Mouse (Mus musculus) embryonic facial prominence, embryonic 14.5 days (tissue): ENCODE data around the gene Ntpcr. TPM values are rescaled to one million over a fixed set of nuclear protein-coding genes. Genes with fewer than 3 reads are reported as not detected.

ENCODE experiments used
- ATAC-seq: fragments of 200-750 bp; cut with Nextera tagmentation; 2 replicates; pipeline ENCODE4 v1.8.0; 2017; ENCODE audit warnings: low read depth, moderate number of reproducible peaks, moderate TSS enrichment
- DNase-seq: peaks from one replicate; pipeline ENCODE4 v3.0.0-alpha.2; 2015; ENCODE audit warnings: low spot score
- H3K27ac ChIP-seq: fragments of 300-500 bp; sonication (generic); replicated peaks from 2 replicates; pipeline ENCODE4 v1.5.1; 2014; ENCODE audit warnings: low read depth, mild to moderate bottlenecking, low read length, moderate library complexity
- H3K27me3 ChIP-seq: fragments of 300-500 bp; sonication (generic); replicated peaks from 2 replicates; pipeline ENCODE4 v1.6.1; 2014; ENCODE audit warnings: low read length; ENCODE audit not compliant: control insufficient read depth, insufficient read depth
- H3K36me3 ChIP-seq: fragments of 300-500 bp; sonication (generic); 2 replicates; pipeline ENCODE4 v1.6.1; 2014; ENCODE audit warnings: low read length, mixed read lengths; ENCODE audit not compliant: control insufficient read depth, insufficient read depth
- H3K4me1 ChIP-seq: fragments of 300-500 bp; sonication (generic); 2 replicates; pipeline ENCODE4 v1.6.1; 2014; ENCODE audit warnings: antibody characterized with exemption, low read length; ENCODE audit not compliant: control insufficient read depth, insufficient read depth
- H3K4me2 ChIP-seq: fragments of 300-500 bp; sonication (generic); 2 replicates; pipeline ENCODE4 v1.6.1; 2014; ENCODE audit warnings: low read depth, mild to moderate bottlenecking, low read length, moderate library complexity, mixed read lengths
- H3K4me3 ChIP-seq: fragments of 300-500 bp; sonication (generic); 2 replicates; pipeline ENCODE4 v1.5.1; 2014; ENCODE audit warnings: low read depth, mild to moderate bottlenecking, low read length
- H3K9ac ChIP-seq: fragments of 300-500 bp; sonication (generic); 2 replicates; pipeline ENCODE4 v1.6.1; 2014; ENCODE audit warnings: low read depth, mild to moderate bottlenecking, low read length, moderate library complexity, mixed read lengths
- H3K9me3 ChIP-seq: fragments of 300-500 bp; sonication (generic); 2 replicates; pipeline ENCODE4 v1.6.1; 2016; ENCODE audit warnings: low read length; ENCODE audit not compliant: control insufficient read depth
- WGBS: fragments of 180-500 bp; shearing (Covaris S2); extraction: QIAGEN DNeasy Blood & Tissue Kit; methylation state at CpG from one replicate; pipeline ENCODE4 v1.1.7; 2014; 5-methylcytosine and 5-hydroxymethylcytosine counted together
- polyA plus RNA-seq: library from polyadenylated mRNA; unstranded; fragments of >200 nt; fragmentation: Nextera tagmentation; extraction: Ambion mirVana; gene quantifications from 2 replicates; pipeline ENCODE4 v1.2.1, GENCODE M21; 2014

Gene Ntpcr
- polyA plus RNA-seq, 1 experiment from 2014 or later: 39.5 TPM

DNA sequence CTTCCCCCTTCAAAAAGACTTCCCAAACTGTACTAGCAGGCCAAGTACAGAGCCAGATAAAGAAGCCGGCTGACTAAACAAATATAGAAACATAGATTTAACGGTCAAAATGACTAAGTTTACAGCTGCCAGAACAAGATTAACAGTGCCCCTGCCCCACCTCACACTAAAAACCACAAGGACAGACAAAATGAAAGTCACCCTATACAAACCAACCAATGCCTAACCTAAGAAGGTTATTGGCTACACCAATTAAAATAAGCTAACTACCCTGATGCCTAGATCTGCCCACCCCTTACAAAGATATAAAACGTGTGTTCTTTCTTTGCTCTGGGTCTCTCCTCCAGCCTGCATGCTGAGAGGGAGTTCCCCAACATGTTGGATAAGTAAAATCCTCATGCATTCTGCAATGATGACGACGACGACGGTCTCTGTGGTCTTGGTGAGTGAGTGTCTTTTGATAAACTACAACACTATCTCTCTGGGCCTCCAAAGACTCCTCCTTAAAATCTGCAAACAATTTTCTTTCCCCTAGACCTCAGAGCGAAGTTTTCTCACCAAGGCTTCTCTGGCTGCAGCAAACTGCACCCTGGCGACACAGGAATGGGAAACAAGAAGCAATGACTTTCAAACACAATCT lies 63.2 kb downstream of the Ntpcr start:
- no peak for DNase-seq
- H3K27ac ChIP-seq: no peak overlapping the region
- no peak for ATAC-seq
- H3K27me3 ChIP-seq: no peaks in the 10 kb centered on the region
- no peaks in the 10 kb centered on the region for H3K9me3 ChIP-seq
- H3K9ac ChIP-seq: no peak overlapping the region
- H3K36me3 ChIP-seq: no peaks in the 10 kb centered on the region
- no peak overlapping the region for H3K4me3 ChIP-seq
- no peak overlapping the region for H3K4me2 ChIP-seq
- WGBS: 63% methylated on average over 9 of the region's 9 CpGs
- H3K4me1 ChIP-seq: no peaks in the 10 kb centered on the region

DNA sequence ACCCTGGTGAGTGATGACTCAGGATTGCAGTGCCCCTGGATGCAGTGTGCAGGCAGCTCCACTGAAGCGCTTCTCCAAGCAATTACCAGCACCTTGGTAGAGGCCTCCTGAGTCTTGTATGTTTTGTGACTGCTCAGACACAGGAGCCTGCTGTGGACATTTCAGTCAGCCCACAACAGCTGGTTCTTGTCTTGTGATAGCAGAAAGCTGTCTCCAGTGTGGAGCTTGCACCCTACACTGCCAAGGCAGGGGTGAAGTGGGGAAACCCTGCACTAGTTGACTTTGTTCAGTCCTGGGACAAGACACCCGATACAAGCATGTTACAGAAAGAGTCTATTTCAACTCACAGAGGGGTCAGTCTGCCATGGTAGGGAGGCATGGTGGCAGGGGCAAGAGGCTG lies 65.6 kb downstream of the Ntpcr start:
- Histone ChIP-seq H3K9me3 (no peaks in the 10 kb centered on the region), H3K27ac (no peak overlapping the region), H3K9ac (no peak overlapping the region), H3K4me2 (no peak overlapping the region), H3K36me3 (no peaks in the 10 kb centered on the region), H3K27me3 (no peaks in the 10 kb centered on the region), H3K4me1 (no peaks in the 10 kb centered on the region), H3K4me3 (no peak overlapping the region)
- 74% methylated on average over 2 of the region's 2 CpGs for WGBS
- DNase-seq (no peak), ATAC-seq (no peak)

DNA sequence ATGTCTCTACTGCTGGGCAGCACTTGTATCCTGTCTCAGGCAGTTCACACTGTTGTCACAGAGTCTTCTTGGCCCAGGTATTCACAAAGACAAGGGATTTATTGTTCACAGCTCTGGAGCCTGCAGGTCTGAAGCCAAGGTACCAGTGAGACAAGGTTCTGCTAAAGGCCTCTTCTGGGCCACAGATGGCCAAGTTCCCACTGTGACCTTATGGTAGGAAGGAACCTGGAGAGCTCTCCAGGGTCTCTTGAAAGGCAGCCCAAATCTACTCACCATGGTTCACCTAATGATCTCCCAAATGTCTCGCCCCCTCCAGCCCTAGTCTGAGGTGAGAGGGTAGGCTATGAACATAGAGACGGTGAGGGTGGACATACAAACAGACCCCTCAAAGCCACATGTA lies 67.2 kb downstream of the Ntpcr start:
- Histone ChIP-seq H3K4me2 (no peak overlapping the region), H3K36me3 (no peaks in the 10 kb centered on the region), H3K4me1 (no peaks in the 10 kb centered on the region), H3K27ac (no peak overlapping the region), H3K27me3 (no peaks in the 10 kb centered on the region), H3K9me3 (no peaks in the 10 kb centered on the region), H3K9ac (no peak overlapping the region), H3K4me3 (no peak overlapping the region)
- ATAC-seq (no peak), DNase-seq (no peak)
- 91% methylated on average over 2 of the region's 2 CpGs for WGBS

Other genes with a start within 250 kb of the Ntpcr start
- gene Sipa1l2, start 160.2 kb upstream of the Ntpcr start, polyA plus RNA-seq: 10.0 and 11.0 TPM in 2 replicates
- gene Map10, start 60.1 kb upstream of the Ntpcr start, polyA plus RNA-seq: 6.7 and 7.8 TPM in 2 replicates
- gene Pcnx2, start 168.4 kb downstream of the Ntpcr start, polyA plus RNA-seq: 0.43 and 0.60 TPM in 2 replicates
- 0.38 and 0.64 TPM in 2 replicates for gene Map3k21, start 180.5 kb downstream of the Ntpcr start, polyA plus RNA-seq